Mouse (Mus musculus) C2C12 (cell line): ENCODE results near the gene Krt18.

Experiments
- CEBPB ChIP-seq: IDR thresholded peaks from one replicate; pipeline ENCODE4 v1.6.1; 2011; ENCODE audit warnings: low read depth, mild to moderate bottlenecking, control low read depth, moderate library complexity
- CTCF ChIP-seq: IDR thresholded peaks from one replicate; pipeline ENCODE4 v1.5.1; 2011; ENCODE audit not compliant: control insufficient read depth, insufficient read depth, insufficient read length
- MAX ChIP-seq: IDR thresholded peaks from one replicate; pipeline ENCODE4 v1.6.1; 2011; ENCODE audit warnings: mild to moderate bottlenecking, control low read depth
- MYOD1 ChIP-seq: IDR thresholded peaks from one replicate; pipeline ENCODE4 v1.6.1; 2011; ENCODE audit warnings: low read depth; ENCODE audit not compliant: control insufficient read depth, insufficient read length
- USF1 ChIP-seq: IDR thresholded peaks from one replicate; pipeline ENCODE4 v1.6.1; 2011; ENCODE audit warnings: low read depth, mild to moderate bottlenecking, control low read depth, moderate library complexity

DNA sequence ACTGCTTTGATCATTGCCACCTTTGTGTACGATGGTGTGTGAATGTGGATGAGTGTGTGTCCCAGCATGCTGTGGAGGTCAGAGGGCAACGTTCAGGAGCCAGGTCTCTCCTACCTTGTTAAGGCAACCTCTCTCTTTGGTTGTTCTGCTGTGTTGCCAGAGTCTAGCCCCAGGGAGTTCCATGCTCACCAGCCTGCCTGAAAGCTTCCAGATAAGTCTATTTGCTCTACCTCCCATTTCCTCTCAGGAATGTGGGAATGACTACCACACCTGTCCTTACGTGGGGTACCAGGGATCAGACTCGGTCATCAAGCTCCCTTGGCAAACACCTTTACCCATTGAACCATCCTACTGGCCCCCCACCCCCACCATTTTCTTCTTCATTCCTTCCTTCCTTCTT, 12.3 kb downstream of the Krt18 start:
- TF ChIP-seq CTCF (no peak), MYOD1 (no peak), MAX (no peak), CEBPB (no peak), USF1 (no peak)
